Mouse (Mus musculus) layer of hippocampus, adult 9-11 months (tissue): ENCODE measurements around the gene Gpr25.

Source experiments
- DNase-seq: peaks from one replicate; pipeline ENCODE4 v3.0.0; 2022

The Gpr25 gene

DNA sequence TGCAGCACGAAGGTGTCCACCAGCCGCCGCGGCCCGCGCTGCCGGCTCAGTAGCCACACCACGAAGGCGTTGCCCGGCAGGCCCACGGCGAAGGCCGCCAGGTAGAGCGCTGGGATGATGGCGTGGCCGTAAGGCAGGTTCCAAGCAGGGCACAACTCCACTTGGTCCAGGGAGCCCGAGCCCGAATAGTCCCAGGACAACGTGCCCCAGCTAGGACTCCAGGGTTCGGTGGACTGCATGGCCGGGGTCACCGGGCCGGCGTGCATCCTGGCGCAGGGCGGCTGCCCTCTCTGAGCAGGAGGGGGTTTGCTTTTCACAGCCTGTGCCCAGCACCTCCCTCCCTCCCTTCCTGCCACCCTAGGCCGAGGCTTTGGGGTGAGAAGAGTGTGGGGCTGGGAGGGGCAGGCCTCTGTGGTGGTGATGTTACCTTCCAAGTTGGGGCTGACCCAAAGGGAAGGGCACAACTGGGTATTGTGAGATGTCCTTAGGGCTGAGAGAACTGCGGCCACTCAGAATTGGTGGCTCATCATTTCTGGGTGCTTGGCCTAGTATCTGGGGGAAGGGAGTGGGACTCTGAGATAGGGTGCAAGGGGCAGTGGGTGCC is at the start of gene Gpr25:
Gpr25 (minus strand) TSS at position 239 of the 604 bp plus-strand sequence.
- no peak for DNase-seq

DNA sequence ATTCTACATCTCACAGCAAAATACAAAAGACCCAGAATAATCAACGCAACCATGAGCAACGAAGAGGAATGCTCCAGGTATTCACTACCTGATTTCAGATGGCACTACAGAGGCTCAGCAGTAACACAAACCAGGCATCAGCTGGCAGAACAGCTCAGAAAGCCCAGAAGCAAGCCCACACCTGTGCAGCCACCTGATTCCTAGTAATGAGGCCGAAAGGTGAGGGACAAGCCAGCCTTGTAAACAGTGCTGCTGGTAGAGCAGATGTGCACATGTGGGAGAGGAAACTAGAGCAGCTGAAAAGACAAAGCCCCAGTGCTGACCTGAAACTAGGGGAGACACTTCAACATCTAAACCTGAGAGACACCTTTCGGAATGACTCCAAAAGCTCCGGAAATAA is 48.5 kb upstream of the Gpr25 start:
- no peak for DNase-seq

DNA sequence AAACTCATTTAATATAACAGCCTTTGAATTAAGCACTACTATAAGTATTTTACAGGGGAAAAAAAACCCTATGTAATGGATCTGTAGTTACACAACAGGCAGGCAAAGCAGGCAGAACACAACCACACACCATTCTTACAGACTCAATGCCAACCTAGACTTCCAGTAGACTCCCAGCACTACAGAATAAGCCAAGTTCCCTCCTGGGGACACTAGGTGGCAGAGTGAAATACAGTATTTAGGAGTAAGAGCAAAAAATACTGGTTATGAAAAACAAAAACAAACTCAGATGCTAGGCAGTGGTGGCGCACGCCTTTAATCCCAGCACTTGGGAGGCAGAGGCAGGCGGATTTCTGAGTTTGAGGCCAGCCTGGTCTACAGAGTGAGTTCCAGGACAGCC is 45.8 kb upstream of the Gpr25 start:
- peak; percentile 25 for DNase-seq

DNA sequence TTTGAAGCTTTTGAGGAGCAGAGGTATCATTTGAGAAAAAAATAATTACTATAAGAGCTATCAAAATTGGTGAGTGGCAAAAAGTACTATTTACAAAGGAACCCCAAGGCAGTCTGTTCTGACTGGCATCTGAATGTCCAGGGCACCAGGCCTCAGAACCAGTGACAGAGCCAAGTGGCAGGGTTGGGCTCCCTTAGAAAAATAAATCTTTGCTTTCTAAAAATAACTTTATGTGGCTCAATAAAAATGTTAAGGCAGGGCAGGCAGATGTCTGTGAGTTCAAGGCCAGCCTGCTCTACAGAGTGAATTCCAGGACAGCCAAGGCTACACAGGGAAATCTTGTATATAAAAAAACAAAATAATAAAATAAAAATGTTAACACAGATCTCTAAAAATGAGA is 33.3 kb upstream of the Gpr25 start:
- DNase-seq = no peak

DNA sequence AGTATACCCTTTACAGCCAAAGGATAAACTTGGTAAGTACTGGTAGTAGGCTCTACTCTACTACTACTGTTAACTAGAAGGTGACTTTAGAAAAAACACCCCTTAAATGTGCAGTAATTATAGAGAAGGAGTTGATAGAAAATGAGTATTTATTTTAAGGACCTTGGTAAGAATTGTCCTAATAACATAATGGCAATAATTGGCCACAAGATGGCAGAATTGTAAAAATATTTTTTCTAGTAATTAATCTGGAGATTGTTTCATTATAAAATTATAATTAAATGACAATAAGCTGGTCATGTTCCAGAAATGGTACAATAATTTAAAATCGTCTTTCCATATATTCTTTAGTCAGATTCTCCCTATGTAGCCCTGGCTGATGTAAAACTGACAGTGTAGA is 29.1 kb upstream of the Gpr25 start:
- DNase-seq = no peak

DNA sequence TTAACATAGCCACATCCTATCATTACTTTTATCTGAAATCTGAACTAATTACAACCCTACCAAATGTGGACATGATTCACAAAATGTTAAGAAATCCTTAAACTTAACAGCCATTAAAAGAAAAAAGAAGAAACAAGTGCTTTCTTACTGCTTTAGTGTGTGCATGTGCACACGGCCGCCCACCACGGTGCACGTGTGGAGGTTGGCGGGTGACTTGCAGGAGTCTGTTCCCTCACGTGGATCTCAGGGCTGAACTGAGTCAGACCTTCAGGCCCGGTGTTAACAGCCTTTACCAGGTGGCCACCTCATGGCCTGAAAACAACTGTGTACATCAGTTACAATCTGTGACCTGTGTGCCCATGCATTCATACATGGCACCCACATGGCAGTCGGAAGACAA is 16.7 kb upstream of the Gpr25 start:
- no peak for DNase-seq

DNA sequence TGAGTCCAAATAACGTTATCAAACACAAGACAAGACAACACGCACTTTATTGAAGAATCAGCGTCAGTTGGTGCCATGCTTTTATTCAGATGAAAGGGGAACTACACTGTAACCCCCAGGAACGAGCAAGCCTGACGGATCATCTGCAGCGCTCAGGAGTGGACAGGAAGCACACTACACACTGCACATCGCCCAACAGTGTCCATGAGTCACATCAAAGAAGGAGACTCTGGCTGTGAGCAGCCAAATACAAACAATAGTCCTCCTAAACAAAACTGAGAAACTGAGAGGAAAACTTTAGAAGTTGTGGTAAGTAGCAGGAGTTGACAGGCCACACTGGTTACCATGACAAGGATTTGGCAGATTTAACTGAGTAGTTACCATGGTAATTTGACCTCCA is 7.6 kb upstream of the Gpr25 start:
- DNase-seq = no peak

DNA sequence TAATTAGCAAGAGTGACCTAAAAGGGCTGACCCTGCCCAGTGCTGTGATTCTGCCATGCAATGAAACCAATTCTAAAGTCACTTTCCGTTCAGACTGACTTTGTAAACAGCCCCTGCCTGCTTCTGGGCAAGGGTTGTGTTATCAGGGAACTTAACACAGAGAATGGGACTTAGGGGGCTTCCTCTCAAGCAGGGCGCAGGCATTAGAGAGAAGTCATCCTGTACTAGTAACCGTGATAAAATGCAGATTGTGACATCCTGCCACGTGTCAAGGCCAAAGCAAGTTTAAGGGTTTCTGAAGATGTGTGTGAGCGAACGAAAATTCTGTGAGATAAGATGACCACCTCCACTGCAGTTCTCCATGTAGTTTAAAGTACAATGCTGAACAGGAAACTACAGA is 5.5 kb upstream of the Gpr25 start:
- no peak for DNase-seq

DNA sequence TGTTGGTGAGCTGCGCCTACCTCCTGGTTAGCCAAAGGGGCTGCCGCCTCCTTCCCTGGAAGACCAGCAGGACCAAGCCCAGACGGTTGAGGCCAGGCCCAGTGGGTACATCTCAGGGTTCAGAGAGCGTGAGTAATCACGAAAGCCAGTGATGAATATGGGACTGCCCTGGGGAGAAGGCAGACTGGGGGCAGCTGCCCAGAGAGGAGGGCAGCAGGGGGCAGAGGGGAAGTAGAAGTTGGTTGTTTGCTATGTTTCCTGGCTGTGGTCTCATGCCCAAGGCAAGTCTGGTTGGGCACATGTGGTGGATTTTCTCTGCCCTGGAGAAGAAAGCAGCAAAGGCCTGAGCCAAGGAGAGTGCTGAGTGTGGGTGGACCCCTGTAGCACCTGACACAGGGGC is 2.7 kb upstream of the Gpr25 start:
- no peak for DNase-seq

DNA sequence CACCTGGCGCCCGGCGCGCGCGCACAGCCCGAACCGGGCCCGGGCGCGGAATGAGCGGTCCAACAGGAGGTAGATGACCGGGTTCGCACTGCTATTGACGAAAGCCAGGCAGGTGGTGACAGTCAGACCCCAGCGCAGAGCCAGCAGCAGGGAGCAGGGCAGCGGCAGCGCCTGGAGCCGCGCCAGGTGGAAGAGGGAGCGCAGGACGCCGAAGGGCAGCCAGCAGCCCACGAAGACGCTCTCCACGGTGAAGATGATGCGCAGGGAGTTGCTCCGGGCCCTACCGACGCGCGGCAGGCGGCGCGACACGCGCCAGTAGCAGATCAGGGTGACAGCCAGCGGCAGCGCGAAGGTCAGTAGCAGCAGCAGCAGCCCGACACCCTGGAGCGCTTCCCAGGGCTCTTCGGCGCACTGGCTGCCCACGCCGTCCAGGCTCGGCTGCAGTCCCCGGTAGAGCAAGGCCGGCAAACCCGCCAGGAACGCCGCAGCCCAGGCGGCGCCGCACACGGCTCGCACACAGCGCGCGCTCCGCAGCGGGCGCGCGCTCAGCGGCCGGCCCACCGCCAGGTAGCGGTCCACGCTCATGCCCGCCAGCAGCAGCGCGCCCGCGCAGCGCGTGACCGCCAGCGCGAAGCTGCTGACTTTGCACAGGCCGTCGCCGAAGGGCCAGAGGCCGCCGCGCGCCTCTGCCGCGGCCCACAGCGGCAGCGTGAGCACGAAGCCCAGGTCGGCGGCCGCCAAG is 609 bp downstream of the Gpr25 start:
- DNase-seq = peak; percentile 57

DNA sequence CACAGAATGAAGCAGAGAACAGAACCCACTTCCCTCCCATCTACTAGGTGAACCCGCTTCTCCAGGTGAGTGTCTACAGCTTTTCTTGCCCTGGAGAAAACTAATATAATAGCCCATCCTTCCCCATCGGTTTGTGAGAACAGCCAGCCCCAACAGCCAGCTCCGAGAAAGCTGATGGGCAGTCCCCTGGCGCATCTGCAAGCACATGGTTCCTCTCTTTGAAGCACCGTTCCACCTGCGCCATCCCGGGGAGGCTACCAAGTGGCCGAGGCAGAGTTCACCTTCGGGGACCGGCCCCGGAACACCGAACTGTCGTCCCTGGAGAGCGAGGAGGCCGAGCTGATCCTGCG is 1.2 kb downstream of the Gpr25 start:
- no peak for DNase-seq

DNA sequence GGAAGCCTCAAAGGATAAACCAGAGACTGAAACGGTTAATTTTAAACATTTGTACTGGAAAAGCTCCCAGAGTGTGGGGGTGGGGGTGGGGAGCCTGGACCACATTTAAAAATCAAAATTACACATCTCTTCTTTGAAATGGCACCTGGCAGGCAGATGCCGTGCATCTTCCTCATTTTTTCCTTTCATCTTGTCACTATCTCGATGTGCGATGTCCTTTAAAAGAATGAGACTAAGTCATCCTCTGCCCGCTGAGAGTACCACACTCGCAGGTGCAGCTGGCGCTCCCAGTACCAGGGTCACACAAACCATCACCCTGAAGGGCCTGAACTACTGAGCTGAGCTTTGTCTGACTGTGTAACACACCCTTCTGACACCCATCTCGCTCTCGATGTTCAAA is 2.2 kb downstream of the Gpr25 start:
- DNase-seq = no peak

DNA sequence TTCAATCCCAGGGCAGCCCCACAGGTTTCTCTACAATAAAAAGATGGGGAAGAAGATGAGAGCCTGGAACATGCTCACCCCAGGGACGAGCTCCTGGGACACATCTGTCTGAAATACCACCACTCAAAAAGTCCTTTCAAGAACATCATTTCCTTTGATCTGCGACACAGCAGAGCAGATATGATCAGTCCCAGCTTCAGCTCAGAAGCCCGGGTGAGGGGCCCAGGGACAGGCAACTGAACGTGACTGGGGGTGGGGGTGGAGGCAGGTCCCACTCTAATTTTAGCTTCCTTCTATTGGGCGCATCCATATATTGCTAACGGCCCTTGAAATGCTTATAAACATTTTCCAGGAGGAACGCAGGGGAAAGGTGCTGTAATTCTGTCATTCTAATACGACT is 5.0 kb downstream of the Gpr25 start:
- DNase-seq = no peak

DNA sequence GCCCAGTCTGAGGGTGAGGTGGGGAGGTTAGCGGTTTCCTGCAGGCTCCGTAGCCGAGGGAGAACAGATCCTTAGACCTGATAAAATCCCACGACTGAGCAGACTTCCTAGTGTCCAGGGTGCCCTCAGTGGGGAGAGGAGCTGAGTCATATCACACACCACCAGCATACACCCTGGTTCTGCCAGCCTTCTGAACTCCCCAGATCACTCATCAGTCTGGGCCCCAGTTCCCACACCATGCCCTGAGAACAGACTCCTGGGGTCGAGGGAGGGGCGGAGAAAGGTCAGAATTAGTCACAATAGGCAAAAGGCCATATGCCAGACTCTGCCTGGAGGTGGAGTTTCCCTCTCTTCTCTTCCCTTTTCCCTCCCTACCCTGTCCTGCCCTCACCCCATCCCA is 5.5 kb downstream of the Gpr25 start:
- no peak for DNase-seq

DNA sequence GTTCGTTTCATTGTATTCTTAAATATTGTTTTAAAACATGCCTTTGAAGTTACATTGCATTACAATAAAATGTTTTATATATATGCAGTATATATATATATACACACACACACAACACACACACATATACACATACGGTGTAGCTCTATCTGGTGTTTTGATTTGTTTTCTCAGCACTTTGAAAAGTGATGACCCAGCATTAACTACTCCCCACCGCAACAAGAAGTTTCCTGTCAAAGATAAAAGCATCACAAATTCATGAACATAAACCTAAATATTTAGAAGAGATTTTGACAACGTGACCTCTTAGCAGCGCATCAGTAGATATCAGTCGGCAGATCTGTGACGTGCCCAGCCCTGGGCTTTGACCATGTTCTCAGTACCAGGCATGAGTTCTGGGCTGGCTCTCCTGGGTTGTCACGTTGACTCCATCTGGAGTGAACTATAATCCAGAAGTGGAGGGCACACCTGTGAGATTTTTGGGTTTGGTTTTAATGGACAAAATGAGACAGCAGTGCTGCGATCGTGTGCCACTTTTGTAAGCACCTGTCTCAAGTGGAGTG is 6.1 kb downstream of the Gpr25 start:
- DNase-seq = no peak

DNA sequence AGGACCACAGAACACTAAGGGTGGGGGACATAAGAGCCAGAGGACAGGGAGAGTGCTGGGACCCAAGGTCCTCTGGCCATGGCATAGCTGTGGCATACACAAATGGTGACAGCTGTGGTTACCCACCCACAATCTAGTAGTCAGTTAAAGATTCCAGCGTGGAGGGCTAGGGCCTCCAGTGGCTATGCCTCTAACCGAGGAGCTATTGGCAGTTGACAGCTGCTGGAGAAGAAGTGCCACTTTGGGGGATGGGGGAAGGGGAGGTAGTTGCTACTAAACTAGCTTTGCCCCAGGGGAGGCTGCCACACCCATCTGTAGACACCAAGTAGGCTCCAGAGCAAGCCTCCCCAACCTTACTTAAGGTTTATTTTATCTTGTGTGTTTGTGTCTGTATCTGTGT is 7.2 kb downstream of the Gpr25 start:
- DNase-seq = no peak

DNA sequence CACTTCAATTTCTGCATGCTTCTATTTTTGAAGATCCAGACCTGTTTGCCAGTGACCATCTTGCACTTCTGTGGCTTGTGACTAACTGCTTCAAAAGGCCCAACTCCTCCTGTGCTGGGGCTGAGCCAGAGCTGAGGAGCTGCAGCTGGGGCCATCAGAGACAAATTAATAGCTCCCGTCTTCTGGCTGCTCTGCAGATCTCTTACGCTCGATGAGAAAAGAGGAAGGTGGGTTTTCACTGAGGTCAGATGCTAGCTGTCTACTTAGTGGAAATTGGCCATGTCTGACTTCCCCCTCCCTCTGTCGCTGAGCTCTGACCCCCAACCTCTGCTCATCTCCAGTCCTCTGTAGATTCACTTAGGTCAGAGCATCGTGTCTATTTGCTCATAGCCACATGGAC is 11.0 kb downstream of the Gpr25 start:
- no peak for DNase-seq

DNA sequence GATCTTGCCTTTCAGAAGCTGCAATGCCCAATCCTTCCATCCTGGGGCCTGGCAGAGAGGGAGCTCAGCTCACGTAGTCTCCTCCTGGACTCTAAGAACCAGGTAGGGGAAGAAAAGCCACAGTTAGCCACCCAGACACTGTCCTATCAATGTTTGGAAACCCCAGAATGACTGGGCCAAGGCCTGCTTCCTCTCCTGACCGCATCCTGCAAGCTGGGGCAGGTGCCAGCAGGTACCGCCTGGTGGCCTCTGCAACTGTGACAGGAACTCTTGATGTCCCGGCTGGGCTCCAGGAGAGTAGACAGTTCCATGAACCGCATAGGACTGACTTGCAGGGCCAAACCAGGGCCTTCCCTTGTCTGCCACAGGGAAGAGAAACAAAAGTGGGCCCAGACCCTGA is 13.3 kb downstream of the Gpr25 start:
- no peak for DNase-seq

DNA sequence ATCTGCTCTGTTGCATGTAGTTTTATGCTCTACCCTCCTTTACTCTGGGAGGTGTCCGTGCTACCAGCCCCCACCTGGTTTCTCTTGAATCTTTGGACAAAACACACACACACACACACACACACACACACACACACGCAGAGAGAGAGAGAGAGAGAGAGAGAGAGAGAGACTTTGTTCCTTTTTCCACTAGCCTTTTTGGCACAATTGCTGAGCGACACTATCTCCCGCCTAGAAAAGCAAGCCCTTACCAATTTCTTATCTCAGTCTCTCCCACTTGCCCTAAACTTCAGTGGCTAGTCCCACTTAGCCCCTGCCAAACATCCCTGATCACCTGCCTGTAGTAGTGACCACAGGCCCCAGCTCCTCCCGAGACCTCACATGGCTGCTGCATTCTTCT is 16.2 kb downstream of the Gpr25 start:
- DNase-seq = no peak

DNA sequence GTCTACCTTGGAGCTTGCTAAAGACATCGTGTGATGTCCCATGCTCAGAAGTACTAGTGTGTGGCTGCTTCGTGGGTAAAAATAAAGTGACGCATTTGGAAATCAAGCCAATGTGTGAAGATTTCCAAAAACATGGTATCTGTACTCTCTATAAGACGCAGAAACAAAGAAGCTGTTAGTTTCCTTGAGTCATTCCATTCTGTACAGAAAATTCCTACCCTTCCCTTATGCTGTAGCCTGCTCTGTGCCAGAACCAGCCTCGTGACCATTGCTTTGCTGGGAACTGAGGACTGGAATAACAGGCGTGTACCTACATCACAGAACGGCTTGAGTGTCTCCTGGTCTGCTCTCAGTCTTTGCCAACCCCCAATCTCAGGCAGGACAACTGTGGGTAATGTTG is 18.9 kb downstream of the Gpr25 start:
- peak; percentile 26 for DNase-seq

DNA sequence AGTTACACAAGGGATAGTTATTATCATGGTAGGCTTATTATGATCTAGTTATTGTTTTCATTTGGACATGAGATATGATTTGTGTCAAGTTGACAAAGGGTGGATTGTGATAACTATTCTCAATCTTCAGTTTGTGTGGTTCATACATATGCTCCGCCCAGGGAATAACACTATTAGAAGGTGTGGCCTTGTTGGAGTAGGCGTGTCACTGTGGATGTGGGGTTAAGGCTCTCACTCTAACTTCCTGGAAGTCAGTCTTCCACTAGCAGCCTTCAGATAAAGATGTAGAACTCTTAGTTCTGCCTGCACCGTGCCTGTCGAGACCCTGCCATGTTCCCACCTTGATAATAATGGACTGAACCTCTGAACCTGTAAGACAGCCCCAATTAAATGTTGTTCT is 22.2 kb downstream of the Gpr25 start:
- no peak for DNase-seq

DNA sequence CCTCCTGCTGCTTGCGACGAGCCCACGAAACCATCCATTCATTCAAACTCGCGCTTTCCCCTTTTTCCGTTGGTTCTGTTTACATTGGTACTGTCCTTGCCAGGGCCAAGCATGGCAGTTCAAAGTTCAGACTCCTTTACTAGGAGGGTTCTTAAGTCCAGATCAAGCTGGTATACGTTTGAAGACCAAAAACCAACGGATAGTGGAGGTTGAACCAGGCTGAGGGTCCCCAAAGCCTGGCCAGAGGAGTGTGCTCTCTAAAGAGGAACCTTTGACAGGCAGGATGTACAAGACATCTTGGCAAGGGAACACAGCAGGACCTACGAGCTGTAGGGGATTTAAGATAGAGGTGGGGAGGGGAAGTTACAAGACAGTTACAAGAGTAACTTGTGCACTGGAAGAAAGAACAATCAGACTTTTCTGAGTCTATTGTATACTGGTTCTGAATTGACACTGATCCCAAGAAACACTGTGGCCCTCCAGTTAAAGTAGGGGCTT is 26.0 kb downstream of the Gpr25 start:
- no peak for DNase-seq

DNA sequence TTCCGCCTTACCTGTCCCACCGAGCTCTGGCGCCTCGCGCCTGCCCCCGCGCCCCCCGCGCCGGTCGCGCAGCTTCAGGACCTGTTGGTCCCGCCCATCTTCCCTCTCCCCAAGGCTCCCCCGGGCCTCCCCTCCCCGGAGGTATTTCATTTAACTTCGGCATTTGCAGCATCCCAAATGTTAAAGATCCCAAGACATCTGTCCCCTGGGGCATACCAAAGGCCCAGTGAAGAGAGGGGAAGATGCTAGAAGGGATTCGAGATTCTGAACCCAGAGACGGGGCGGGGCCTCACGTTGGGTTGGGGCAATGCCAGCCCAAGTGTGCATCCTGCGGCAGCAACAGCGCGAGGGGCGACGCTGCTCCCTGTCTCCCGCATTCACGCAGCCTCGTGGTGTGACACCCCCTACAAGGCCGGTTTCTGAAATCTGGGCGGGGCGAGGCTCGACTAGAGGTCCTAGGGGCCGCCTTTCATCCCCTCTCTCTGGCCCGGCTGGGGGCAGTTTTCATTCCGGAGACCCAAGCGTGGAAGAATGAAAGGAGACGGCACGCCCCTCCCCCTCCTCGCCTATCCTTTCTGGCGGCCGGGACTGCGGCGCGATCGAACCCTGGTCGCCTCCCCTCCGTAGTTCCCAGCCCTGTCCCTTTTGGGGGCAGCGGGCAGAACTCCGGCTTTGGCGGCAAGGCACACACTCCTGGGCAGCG is 26.6 kb downstream of the Gpr25 start, which contains the start of gene Inava:
Inava (minus strand) TSS at position 373 of the 703 bp plus-strand sequence.
- peak; percentile 14 for DNase-seq
